Mouse (Mus musculus): ENCODE data around the gene Tjp3. TPM values are rescaled to one million over a fixed set of nuclear protein-coding genes. Genes with fewer than 3 reads are reported as not detected.
"Not testable (repeated sequence)": the region's sequence is repeated elsewhere in the genome, so short reads cannot be mapped to it uniquely, and the experiment has no call there.

The Tjp3 gene
- polyA plus RNA-seq, 1 experiment from 2014 or later = 3.2 TPM

- 9% methylated on average over 27 of the region's 27 CpGs for WGBS
- Histone ChIP-seq H3K27ac (no peak within 1 kb of the TSS), H3K27me3 (peaks cover 52% of the 10 kb centered on the region), H3K4me1 (replicated peaks) (peaks cover 14% of the 10 kb centered on the region), H3K9ac (replicated peaks) (peak within 1 kb of the TSS; percentile 37; the same call in 1 of the 2 replicates), H3K4me2 (peak within 1 kb of the TSS; percentile 33), H3K9me3 (no peaks in the 10 kb centered on the region), H3K4me3 (replicated peaks) (peak within 1 kb of the TSS; percentile 21), H3K36me3 (no peaks in the 10 kb centered on the region)
- no peak for ATAC-seq (ENCODE audit: insufficient number of reproducible peaks, insufficient read depth, low FRiP score, low TSS enrichment, low read depth)
These were observed 60.7 kb downstream of the Tjp3 start, which contains the start of gene Atcay for GRCm38 (mm10) chr10:81230438-81231332. Gene Atcay (minus strand): TSS chr10:81230833.

GRCm38 (mm10) chr10:81229735-81230437 lies 61.5 kb downstream of the Tjp3 start:
- 12% methylated on average over 20 of the region's 20 CpGs for WGBS
- Histone ChIP-seq H3K27me3 (peaks cover 52% of the 10 kb centered on the region), H3K27ac (no peak overlapping the region), H3K9ac (replicated peaks) (no peak overlapping the region), H3K36me3 (no peaks in the 10 kb centered on the region), H3K4me3 (replicated peaks) (peak overlapping the region; percentile 21; the same call in 1 of the 2 replicates), H3K4me2 (peak overlapping the region; percentile 33), H3K4me1 (replicated peaks) (peaks cover 14% of the 10 kb centered on the region), H3K9me3 (no peaks in the 10 kb centered on the region)
- no peak for ATAC-seq (ENCODE audit: insufficient number of reproducible peaks, insufficient read depth, low FRiP score, low TSS enrichment, low read depth)

GRCm38 (mm10) chr10:81223731-81224130 lies 67.7 kb downstream of the Tjp3 start:
- not testable (repeated sequence) for H3K4me3 ChIP-seq (replicated peaks); ATAC-seq (ENCODE audit: insufficient number of reproducible peaks, insufficient read depth, low FRiP score, low TSS enrichment, low read depth); H3K9ac ChIP-seq (replicated peaks); H3K36me3 ChIP-seq; H3K4me2 ChIP-seq; H3K27ac ChIP-seq; H3K4me1 ChIP-seq (replicated peaks); H3K9me3 ChIP-seq
- H3K27me3 ChIP-seq = peaks cover 13% of the 10 kb centered on the region
- WGBS = 49% methylated on average over 2 of the region's 2 CpGs

Small RNA genes within 50 kb of the gene (microRNA-seq; reads per million reads assigned to microRNA genes)
- gene Mir3057 = 8.8 reads per million, percentile 23 among the genes with 10 or more reads in this experiment

Other genes starting within 250 kb of the Tjp3 start
- gene Sgta, start 231.4 kb downstream of the Tjp3 start, polyA plus RNA-seq (2016; fragmentation: Nextera tagmentation; extraction: Ambion mirVana) = 225 and 235 TPM in 2 replicates
- gene Thop1, start 221.5 kb downstream of the Tjp3 start, polyA plus RNA-seq (2016; fragmentation: Nextera tagmentation; extraction: Ambion mirVana) = 68.1 and 68.3 TPM in 2 replicates
- 0.45 and 0.61 TPM in 2 replicates for gene Creb3l3, start 192.7 kb downstream of the Tjp3 start, polyA plus RNA-seq (2016; fragmentation: Nextera tagmentation; extraction: Ambion mirVana)
- gene Map2k2, start 185.7 kb downstream of the Tjp3 start, polyA plus RNA-seq (2016; fragmentation: Nextera tagmentation; extraction: Ambion mirVana) = 220 and 229 TPM in 2 replicates
- gene Zbtb7a, start 156.4 kb downstream of the Tjp3 start, polyA plus RNA-seq (2016; fragmentation: Nextera tagmentation; extraction: Ambion mirVana) = 19.0 and 19.7 TPM in 2 replicates
- gene Pias4, start 123.7 kb downstream of the Tjp3 start, polyA plus RNA-seq (2016; fragmentation: Nextera tagmentation; extraction: Ambion mirVana) = 57.7 and 62.1 TPM in 2 replicates
- 524 and 544 TPM in 2 replicates for gene Eef2, start 115.0 kb downstream of the Tjp3 start, polyA plus RNA-seq (2016; fragmentation: Nextera tagmentation; extraction: Ambion mirVana)
- gene Dapk3, start 108.6 kb downstream of the Tjp3 start, polyA plus RNA-seq (2016; fragmentation: Nextera tagmentation; extraction: Ambion mirVana) = 64.2 and 65.7 TPM in 2 replicates
- gene 4930442H23Rik, start 107.7 kb downstream of the Tjp3 start, polyA plus RNA-seq (2016; fragmentation: Nextera tagmentation; extraction: Ambion mirVana) = not detected in 2 replicates
- gene Nmrk2, start 89.5 kb downstream of the Tjp3 start, polyA plus RNA-seq (2016; fragmentation: Nextera tagmentation; extraction: Ambion mirVana) = not detected in 2 replicates
- gene Atcay, start 60.7 kb downstream of the Tjp3 start, polyA plus RNA-seq (2016; fragmentation: Nextera tagmentation; extraction: Ambion mirVana) = 0.38 and 0.43 TPM in 2 replicates
- gene Zfr2, start 58.4 kb downstream of the Tjp3 start, polyA plus RNA-seq (2016; fragmentation: Nextera tagmentation; extraction: Ambion mirVana) = 9.9 and 12.1 TPM in 2 replicates
- 4.2 and 4.9 TPM in 2 replicates for gene Matk, start 38.6 kb downstream of the Tjp3 start, polyA plus RNA-seq (2016; fragmentation: Nextera tagmentation; extraction: Ambion mirVana)
- gene Mrpl54, start 24.6 kb downstream of the Tjp3 start, polyA plus RNA-seq (2016; fragmentation: Nextera tagmentation; extraction: Ambion mirVana) = 207 and 217 TPM in 2 replicates
- gene Apba3, start 24.6 kb downstream of the Tjp3 start, polyA plus RNA-seq (2016; fragmentation: Nextera tagmentation; extraction: Ambion mirVana) = 48.8 and 53.1 TPM in 2 replicates
- gene Pip5k1c, start 1.4 kb upstream of the Tjp3 start, polyA plus RNA-seq (2016; fragmentation: Nextera tagmentation; extraction: Ambion mirVana) = 63.9 and 68.5 TPM in 2 replicates
- 57.7 and 58.7 TPM in 2 replicates for gene Cactin, start 29.5 kb upstream of the Tjp3 start, polyA plus RNA-seq (2016; fragmentation: Nextera tagmentation; extraction: Ambion mirVana)
- 2.2 and 2.6 TPM in 2 replicates for gene Tbxa2r, start 37.1 kb upstream of the Tjp3 start, polyA plus RNA-seq (2016; fragmentation: Nextera tagmentation; extraction: Ambion mirVana)
- gene Gipc3, start 51.7 kb upstream of the Tjp3 start, polyA plus RNA-seq (2016; fragmentation: Nextera tagmentation; extraction: Ambion mirVana) = 0.05 TPM in 1 of 2 replicates, not detected in the other
- 122 TPM in 2 replicates for gene Hmg20b, start 58.9 kb upstream of the Tjp3 start, polyA plus RNA-seq (2016; fragmentation: Nextera tagmentation; extraction: Ambion mirVana)
- gene Mfsd12, start 65.9 kb upstream of the Tjp3 start, polyA plus RNA-seq (2016; fragmentation: Nextera tagmentation; extraction: Ambion mirVana) = 12.5 and 13.3 TPM in 2 replicates
- gene 4930404N11Rik, start 74.2 kb upstream of the Tjp3 start, polyA plus RNA-seq (2016; fragmentation: Nextera tagmentation; extraction: Ambion mirVana) = 0.76 and 0.79 TPM in 2 replicates
- gene Fzr1, start 86.9 kb upstream of the Tjp3 start, polyA plus RNA-seq (2016; fragmentation: Nextera tagmentation; extraction: Ambion mirVana) = 136 and 137 TPM in 2 replicates
- 71.9 and 74.6 TPM in 2 replicates for gene Dohh, start 92.8 kb upstream of the Tjp3 start, polyA plus RNA-seq (2016; fragmentation: Nextera tagmentation; extraction: Ambion mirVana)
- gene Gm48551, start 92.9 kb upstream of the Tjp3 start, polyA plus RNA-seq (2016; fragmentation: Nextera tagmentation; extraction: Ambion mirVana) = 3.3 and 3.8 TPM in 2 replicates
- gene Gm48552, start 97.4 kb upstream of the Tjp3 start, polyA plus RNA-seq (2016; fragmentation: Nextera tagmentation; extraction: Ambion mirVana) = 1.1 and 3.1 TPM in 2 replicates
- gene Smim24, start 101.5 kb upstream of the Tjp3 start, polyA plus RNA-seq (2016; fragmentation: Nextera tagmentation; extraction: Ambion mirVana) = 2.9 and 3.0 TPM in 2 replicates
- 30.8 and 31.1 TPM in 2 replicates for gene Nfic, start 164.1 kb upstream of the Tjp3 start, polyA plus RNA-seq (2016; fragmentation: Nextera tagmentation; extraction: Ambion mirVana)
- 0.70 and 0.93 TPM in 2 replicates for gene Celf5, start 191.1 kb upstream of the Tjp3 start, polyA plus RNA-seq (2016; fragmentation: Nextera tagmentation; extraction: Ambion mirVana)
- 84.3 and 86.9 TPM in 2 replicates for gene Ncln, start 204.8 kb upstream of the Tjp3 start, polyA plus RNA-seq (2016; fragmentation: Nextera tagmentation; extraction: Ambion mirVana)
- 0.28 and 0.53 TPM in 2 replicates for gene S1pr4, start 208.6 kb upstream of the Tjp3 start, polyA plus RNA-seq (2016; fragmentation: Nextera tagmentation; extraction: Ambion mirVana)
- 1.2 and 1.4 TPM in 2 replicates for gene Gna15, start 232.6 kb upstream of the Tjp3 start, polyA plus RNA-seq (2016; fragmentation: Nextera tagmentation; extraction: Ambion mirVana)

All from limb, embryonic 12.5 days (tissue).